Mouse (Mus musculus) E14TG2a.4 (cell line): ENCODE measurements around the gene Ghdc.

Experiments used
- CTCF ChIP-seq: conservative IDR thresholded peaks from 2 replicates; pipeline ENCODE4 v1.5.1; 2014; ENCODE audit warnings: low read length
- NANOG ChIP-seq: IDR thresholded peaks from 2 replicates; pipeline ENCODE4 v1.6.1; 2014; ENCODE audit warnings: borderline replicate concordance, low read length, mixed read lengths
- POU5F1 ChIP-seq: IDR thresholded peaks from 2 replicates; pipeline ENCODE4 v1.6.1; 2014; ENCODE audit warnings: low read length, borderline replicate concordance

GRCm38 (mm10) chr11:100784286-100784685, 13.5 kb upstream of the Ghdc start:
- TF ChIP-seq CTCF (no peak), NANOG (no peak), POU5F1 (no peak)
